ENCODE assay signal across 10 mouse cellular contexts in genomic region chr17:70363561-70363960, GRCm38 (mm10).
DNase-seq lines count a peak whose midpoint lies in the region; ATAC-seq lines count a peak whose summit lies in the region.
"Had no signal": no experiment of that assay in that cellular context is flagged by ENCODE, and none has a peak within 500 bp of the region (broad histone marks: within the 10 kb centered on the region; RNA-seq: fewer than 3 reads in every experiment).

No protein-coding gene starts in this region.

- H3K27ac ChIP-seq in forebrain, embryonic 15.5 days (replicated peaks) = peak overlapping the region; percentile 85
- no peak overlapping the region for H3K27ac ChIP-seq in forebrain, embryonic 12.5 days
- no peak overlapping the region for H3K27ac ChIP-seq in heart, embryonic 12.5 days (ENCODE audit: poor library complexity, severe bottlenecking)

- peak; percentile 98 for ATAC-seq in forebrain, embryonic 15.5 days (replicated peaks)
- ATAC-seq in forebrain, embryonic 12.5 days (ENCODE audit: low FRiP score) = no peak
- no peak for ATAC-seq in inflammation-experienced regulatory T-cells, adult 6 months
- ATAC-seq in heart, embryonic 12.5 days (ENCODE audit: insufficient number of reproducible peaks, low FRiP score) = no peak

- peaks cover 17% of the 10 kb centered on the region for H3K4me1 ChIP-seq in forebrain, embryonic 15.5 days
- no peaks in the 10 kb centered on the region for H3K4me1 ChIP-seq in forebrain, embryonic 12.5 days
- H3K4me1 ChIP-seq in heart, embryonic 12.5 days (replicated peaks) = no peaks in the 10 kb centered on the region

- intact Hi-C loops in left cerebral cortex, postnatal 25 days (cut with DNase I) = loop anchor here (2.0 kb wide), 1 partner anchor 595 kb away; no protein-coding TSS in a partner anchor

- no peaks in the 10 kb centered on the region for H3K36me3 ChIP-seq in forebrain, embryonic 15.5 days
- H3K36me3 ChIP-seq in forebrain, embryonic 12.5 days (replicated peaks) = no peaks in the 10 kb centered on the region
- H3K36me3 ChIP-seq in heart, embryonic 12.5 days = no peaks in the 10 kb centered on the region

- H3K4me3 ChIP-seq in forebrain, embryonic 15.5 days = no peak overlapping the region
- H3K4me3 ChIP-seq in forebrain, embryonic 12.5 days (replicated peaks) = no peak overlapping the region
- H3K4me3 ChIP-seq in heart, embryonic 12.5 days = no peak overlapping the region

- DNase-seq in brain, embryonic 18.5 days (ENCODE audit: low read depth, low spot score) = peak; percentile 81
- peak; percentile 31 to 71 for DNase-seq in frontal cortex, postnatal 10 days (ENCODE audit: low spot score in 2 of 2)
- peak; percentile 64 to 96 for DNase-seq in left cerebral cortex, postnatal 25 days (ENCODE audit: low spot score in 2 of 2)
- DNase-seq in gastrocnemius, adult 18-20 months (ENCODE audit: low spot score) = no peak
- DNase-seq: heart, postnatal 4 days; lung, postnatal 14 days had no signal

- WGBS in forebrain, embryonic 15.5 days = 29% methylated on average over 3 of the region's 3 CpGs
- 73% methylated on average over 3 of the region's 3 CpGs for WGBS in forebrain, embryonic 12.5 days
- WGBS in heart, embryonic 12.5 days = 68% methylated on average over 3 of the region's 3 CpGs

- no peak overlapping the region for H3K4me2 ChIP-seq in forebrain, embryonic 15.5 days (replicated peaks)
- H3K4me2 ChIP-seq in forebrain, embryonic 12.5 days = no peak overlapping the region
- no peak overlapping the region for H3K4me2 ChIP-seq in heart, embryonic 12.5 days

- H3K27me3 ChIP-seq in forebrain, embryonic 15.5 days = no peaks in the 10 kb centered on the region
- H3K27me3 ChIP-seq in forebrain, embryonic 12.5 days = no peaks in the 10 kb centered on the region
- H3K27me3 ChIP-seq in heart, embryonic 12.5 days (replicated peaks) = no peaks in the 10 kb centered on the region

- H3K9ac ChIP-seq in forebrain, embryonic 15.5 days (replicated peaks) = no peak overlapping the region
- no peak overlapping the region for H3K9ac ChIP-seq in forebrain, embryonic 12.5 days
- H3K9ac ChIP-seq in heart, embryonic 12.5 days = no peak overlapping the region

- no peaks in the 10 kb centered on the region for H3K9me3 ChIP-seq in forebrain, embryonic 15.5 days
- no peaks in the 10 kb centered on the region for H3K9me3 ChIP-seq in forebrain, embryonic 12.5 days
- no peaks in the 10 kb centered on the region for H3K9me3 ChIP-seq in heart, embryonic 12.5 days (replicated peaks)
